Mouse (Mus musculus) embryo, embryonic 10 days (tissue): Measurements from ENCODE around the gene Mcm10.
A peak's percentile ranks its signal among the peaks of the same experiment; 100 is the strongest.

Experiments
- DNase-seq: peaks from one replicate; pipeline ENCODE4 v3.0.0-alpha.2; 2015; ENCODE audit warnings: low spot score

Mcm10 gene

GRCm38 (mm10) chr2:5012491-5013324, at the start of gene Mcm10:
Gene Mcm10 (minus strand): TSS chr2:5012791.
- DNase-seq: peak; percentile 97

GRCm38 (mm10) chr2:5061133-5061708, 48.6 kb upstream of the Mcm10 start:
- DNase-seq: no peak

- no peak for DNase-seq
Observed at GRCm38 (mm10) chr2:5059997-5060396, 47.4 kb upstream of the Mcm10 start.

- DNase-seq: no peak
Observed at GRCm38 (mm10) chr2:5058436-5058835, 45.8 kb upstream of the Mcm10 start.

- no peak for DNase-seq
Observed at GRCm38 (mm10) chr2:5050562-5050961, 38.0 kb upstream of the Mcm10 start.

GRCm38 (mm10) chr2:5047016-5047415, 34.4 kb upstream of the Mcm10 start:
- no peak for DNase-seq

- no peak for DNase-seq
Observed at GRCm38 (mm10) chr2:5045269-5045965, 32.8 kb upstream of the Mcm10 start.

GRCm38 (mm10) chr2:5044321-5044720, 31.7 kb upstream of the Mcm10 start:
- no peak for DNase-seq

GRCm38 (mm10) chr2:5043476-5043761, 30.8 kb upstream of the Mcm10 start:
- no peak for DNase-seq

GRCm38 (mm10) chr2:5042616-5043475, 30.3 kb upstream of the Mcm10 start:
- no peak for DNase-seq

GRCm38 (mm10) chr2:5041854-5042253, 29.3 kb upstream of the Mcm10 start:
- DNase-seq: no peak

GRCm38 (mm10) chr2:5040281-5041161, 27.9 kb upstream of the Mcm10 start:
- no peak for DNase-seq

GRCm38 (mm10) chr2:5039350-5040170, 27.0 kb upstream of the Mcm10 start:
- no peak for DNase-seq

- DNase-seq: no peak
Observed at GRCm38 (mm10) chr2:5038320-5038719, 25.7 kb upstream of the Mcm10 start.

GRCm38 (mm10) chr2:5037390-5037789, 24.8 kb upstream of the Mcm10 start:
- no peak for DNase-seq

GRCm38 (mm10) chr2:5036411-5037076, 24.0 kb upstream of the Mcm10 start:
- DNase-seq: no peak

GRCm38 (mm10) chr2:5035241-5035640, 22.6 kb upstream of the Mcm10 start:
- DNase-seq: no peak

- DNase-seq: no peak
Observed at GRCm38 (mm10) chr2:5034801-5035200, 22.2 kb upstream of the Mcm10 start.

- no peak for DNase-seq
Observed at GRCm38 (mm10) chr2:5033546-5034420, 21.2 kb upstream of the Mcm10 start.
